Mouse (Mus musculus) forebrain, embryonic 15.5 days (tissue): ENCODE measurements around the gene Tbrg4. TPM values are rescaled to one million over a fixed set of nuclear protein-coding genes. Genes with fewer than 3 reads are reported as not detected.

Source experiments
- ATAC-seq: fragments of 200-750 bp; cut with Nextera tagmentation; replicated peaks from 2 replicates; pipeline ENCODE4 v1.8.0; 2017; ENCODE audit warnings: mild to moderate bottlenecking, moderate TSS enrichment, moderate library complexity
- H3K27ac ChIP-seq: fragments of 300-500 bp; sonication (generic); replicated peaks from 2 replicates; pipeline ENCODE4 v1.5.1; 2015; ENCODE audit warnings: mild to moderate bottlenecking, inconsistent platforms
- H3K27me3 ChIP-seq: fragments of 300-500 bp; sonication (generic); 2 replicates; pipeline ENCODE4 v1.6.1; 2015; ENCODE audit warnings: inconsistent platforms
- H3K36me3 ChIP-seq: fragments of 300-500 bp; sonication (generic); 2 replicates; pipeline ENCODE4 v1.6.1; 2015; ENCODE audit warnings: mild to moderate bottlenecking, inconsistent platforms
- H3K4me1 ChIP-seq: fragments of 300-500 bp; sonication (generic); 2 replicates; pipeline ENCODE4 v1.6.1; 2015; ENCODE audit warnings: inconsistent platforms
- H3K4me2 ChIP-seq: fragments of 300-500 bp; sonication (generic); replicated peaks from 2 replicates; pipeline ENCODE4 v1.6.1; 2015; ENCODE audit warnings: mild to moderate bottlenecking, inconsistent platforms
- H3K4me3 ChIP-seq: fragments of 300-500 bp; sonication (generic); 2 replicates; pipeline ENCODE4 v1.5.1; 2015; ENCODE audit warnings: mild to moderate bottlenecking, inconsistent platforms
- H3K9ac ChIP-seq: fragments of 300-500 bp; sonication (generic); replicated peaks from 2 replicates; pipeline ENCODE4 v1.6.1; 2015; ENCODE audit warnings: mild to moderate bottlenecking, inconsistent platforms
- H3K9me3 ChIP-seq: fragments of 300-500 bp; sonication (generic); 2 replicates; pipeline ENCODE4 v1.6.1; 2016; ENCODE audit warnings: inconsistent platforms
- WGBS: fragments of 180-500 bp; shearing (Covaris S2); methylation state at CpG from one replicate; pipeline ENCODE4 v1.1.7; 2015; ENCODE audit warnings: mixed read lengths; 5-methylcytosine and 5-hydroxymethylcytosine counted together
- polyA plus RNA-seq: library from polyadenylated mRNA; unstranded; fragments of >200 nt; fragmentation: Nextera tagmentation; extraction: Ambion mirVana; gene quantifications from 2 replicates; pipeline ENCODE4 v1.2.1, GENCODE M21; 2015

The Tbrg4 gene
- polyA plus RNA-seq, 1 experiment from 2014 or later, result 27.5 TPM

GRCm38 (mm10) chr11:6587249-6587940 is 38.5 kb downstream of the Tbrg4 start:
- H3K9ac ChIP-seq, result no peak overlapping the region
- H3K4me2 ChIP-seq, result no peak overlapping the region
- peaks cover 50% of the 10 kb centered on the region for H3K36me3 ChIP-seq
- no peaks in the 10 kb centered on the region for H3K27me3 ChIP-seq
- ATAC-seq, result no peak
- no peak overlapping the region for H3K4me3 ChIP-seq
- WGBS, result 91% methylated on average over 7 of the region's 7 CpGs
- H3K9me3 ChIP-seq, result no peaks in the 10 kb centered on the region
- no peak overlapping the region for H3K27ac ChIP-seq
- no peaks in the 10 kb centered on the region for H3K4me1 ChIP-seq

GRCm38 (mm10) chr11:6586660-6587059 is 39.2 kb downstream of the Tbrg4 start:
- Histone ChIP-seq H3K27ac (no peak overlapping the region), H3K4me2 (no peak overlapping the region), H3K4me3 (no peak overlapping the region), H3K4me1 (no peaks in the 10 kb centered on the region), H3K9me3 (no peaks in the 10 kb centered on the region), H3K36me3 (peaks cover 43% of the 10 kb centered on the region), H3K9ac (no peak overlapping the region), H3K27me3 (no peaks in the 10 kb centered on the region)
- WGBS, result 84% methylated on average over 3 of the region's 3 CpGs
- no peak for ATAC-seq

- no peak overlapping the region for H3K27ac ChIP-seq
- no peak overlapping the region for H3K4me3 ChIP-seq
- H3K27me3 ChIP-seq, result no peaks in the 10 kb centered on the region
- no peak for ATAC-seq
- H3K9me3 ChIP-seq, result no peaks in the 10 kb centered on the region
- no peak overlapping the region for H3K4me2 ChIP-seq
- H3K36me3 ChIP-seq, result peaks cover 34% of the 10 kb centered on the region; the same call in 1 of the 2 replicates
- no peak overlapping the region for H3K9ac ChIP-seq
- 92% methylated on average over 8 of the region's 8 CpGs for WGBS
- H3K4me1 ChIP-seq, result no peaks in the 10 kb centered on the region
Observed at GRCm38 (mm10) chr11:6585748-6586147, 40.1 kb downstream of the Tbrg4 start.

- Histone ChIP-seq H3K4me3 (no peak overlapping the region), H3K9me3 (no peaks in the 10 kb centered on the region), H3K4me2 (no peak overlapping the region), H3K9ac (no peak overlapping the region), H3K27ac (no peak overlapping the region), H3K27me3 (no peaks in the 10 kb centered on the region), H3K4me1 (no peaks in the 10 kb centered on the region), H3K36me3 (peaks cover 17% of the 10 kb centered on the region; the same call in 1 of the 2 replicates)
- ATAC-seq, result no peak
- 78% methylated on average over 2 of the region's 2 CpGs for WGBS
Observed at GRCm38 (mm10) chr11:6581560-6581959, 44.3 kb downstream of the Tbrg4 start.

- no peaks in the 10 kb centered on the region for H3K27me3 ChIP-seq
- H3K27ac ChIP-seq, result no peak overlapping the region
- no peak overlapping the region for H3K4me2 ChIP-seq
- 0 out of 2 replicates have a peak, but pooled peaks have one; percentile 25 for ATAC-seq
- no peak overlapping the region for H3K4me3 ChIP-seq
- H3K36me3 ChIP-seq, result peaks cover 8% of the 10 kb centered on the region; the same call in 1 of the 2 replicates
- 46% methylated on average over 4 of the region's 4 CpGs for WGBS
- no peaks in the 10 kb centered on the region for H3K4me1 ChIP-seq
- no peak overlapping the region for H3K9ac ChIP-seq
- H3K9me3 ChIP-seq, result no peaks in the 10 kb centered on the region
Observed at GRCm38 (mm10) chr11:6580065-6580750, 45.7 kb downstream of the Tbrg4 start.

GRCm38 (mm10) chr11:6579361-6579760 is 46.5 kb downstream of the Tbrg4 start:
- WGBS, result 87% methylated on average over 7 of the region's 7 CpGs

GRCm38 (mm10) chr11:6576151-6576550 is 49.7 kb downstream of the Tbrg4 start:
- H3K27ac ChIP-seq, result no peak overlapping the region
- H3K4me1 ChIP-seq, result no peaks in the 10 kb centered on the region
- no peaks in the 10 kb centered on the region for H3K9me3 ChIP-seq
- WGBS, result 89% methylated on average over 3 of the region's 3 CpGs
- no peak for ATAC-seq
- H3K4me2 ChIP-seq, result no peak overlapping the region
- no peak overlapping the region for H3K9ac ChIP-seq
- H3K27me3 ChIP-seq, result no peaks in the 10 kb centered on the region
- no peak overlapping the region for H3K4me3 ChIP-seq
- H3K36me3 ChIP-seq, result peaks cover 11% of the 10 kb centered on the region; the same call in 1 of the 2 replicates

More at GRCm38 (mm10) chr11:6579361-6579760, 46.5 kb downstream of the Tbrg4 start:
- Histone ChIP-seq H3K27me3 (no peaks in the 10 kb centered on the region), H3K9ac (no peak overlapping the region), H3K4me3 (no peak overlapping the region), H3K36me3 (0 out of 2 replicates have a peak, but pooled peaks cover 5% of the 10 kb centered on the region), H3K4me1 (no peaks in the 10 kb centered on the region), H3K4me2 (no peak overlapping the region), H3K9me3 (no peaks in the 10 kb centered on the region), H3K27ac (no peak overlapping the region)
- ATAC-seq, result no peak

- no peak overlapping the region for H3K4me2 ChIP-seq
- ATAC-seq, result peak; percentile 30
- H3K9ac ChIP-seq, result no peak overlapping the region
Observed at GRCm38 (mm10) chr11:6569410-6569777, 56.5 kb downstream of the Tbrg4 start.

GRCm38 (mm10) chr11:6568584-6569409 is 57.1 kb downstream of the Tbrg4 start:
- H3K4me1 ChIP-seq, result peaks cover 13% of the 10 kb centered on the region
- ATAC-seq, result peak; percentile 61; the same call in 1 of the 2 replicates
- WGBS, result 46% methylated on average over 11 of the region's 11 CpGs
- peak overlapping the region; percentile 72 for H3K27ac ChIP-seq
- no peaks in the 10 kb centered on the region for H3K27me3 ChIP-seq
- H3K9ac ChIP-seq, result peak overlapping the region; percentile 5; the same call in 1 of the 2 replicates
- no peaks in the 10 kb centered on the region for H3K9me3 ChIP-seq
- 0 out of 2 replicates have a peak overlapping the region, but pooled peaks have one; percentile 4 for H3K4me2 ChIP-seq
- H3K4me3 ChIP-seq, result no peak overlapping the region
- H3K36me3 ChIP-seq, result peaks cover 6% of the 10 kb centered on the region; the same call in 1 of the 2 replicates

More at GRCm38 (mm10) chr11:6569410-6569777, 56.5 kb downstream of the Tbrg4 start:
- H3K4me1 ChIP-seq, result peaks cover 13% of the 10 kb centered on the region
- H3K36me3 ChIP-seq, result peaks cover 6% of the 10 kb centered on the region; the same call in 1 of the 2 replicates
- no peaks in the 10 kb centered on the region for H3K9me3 ChIP-seq
- peak overlapping the region; percentile 72; the same call in 1 of the 2 replicates for H3K27ac ChIP-seq
- H3K27me3 ChIP-seq, result no peaks in the 10 kb centered on the region
- 40% methylated on average over 3 of the region's 3 CpGs for WGBS
- no peak overlapping the region for H3K4me3 ChIP-seq

- H3K9ac ChIP-seq, result no peak overlapping the region
- H3K36me3 ChIP-seq, result peaks cover 3% of the 10 kb centered on the region; the same call in 1 of the 2 replicates
- no peak overlapping the region for H3K4me2 ChIP-seq
- no peaks in the 10 kb centered on the region for H3K9me3 ChIP-seq
- no peak overlapping the region for H3K4me3 ChIP-seq
- H3K4me1 ChIP-seq, result peaks cover 13% of the 10 kb centered on the region
- peak overlapping the region; percentile 72; the same call in 1 of the 2 replicates for H3K27ac ChIP-seq
- 84% methylated on average over 8 of the region's 8 CpGs for WGBS
- no peaks in the 10 kb centered on the region for H3K27me3 ChIP-seq
- peak; percentile 14; the same call in 1 of the 2 replicates for ATAC-seq
Observed at GRCm38 (mm10) chr11:6567951-6568350, 57.9 kb downstream of the Tbrg4 start.

GRCm38 (mm10) chr11:6566496-6566895 is 59.4 kb downstream of the Tbrg4 start:
- Histone ChIP-seq H3K4me1 (peaks cover 13% of the 10 kb centered on the region), H3K4me2 (no peak overlapping the region), H3K4me3 (no peak overlapping the region), H3K9me3 (no peaks in the 10 kb centered on the region), H3K36me3 (peaks cover 1% of the 10 kb centered on the region; the same call in 1 of the 2 replicates), H3K9ac (no peak overlapping the region), H3K27ac (no peak overlapping the region), H3K27me3 (no peaks in the 10 kb centered on the region)
- WGBS, result 89% methylated on average over 4 of the region's 4 CpGs
- ATAC-seq, result no peak
